Mouse (Mus musculus) limb, embryonic 14.5 days (tissue): ENCODE data around the gene Rgs3. TPM values are rescaled to one million over a fixed set of nuclear protein-coding genes. Genes with fewer than 3 reads are reported as not detected.

Experiments used
- ATAC-seq: fragments of 200-750 bp; cut with Nextera tagmentation; 2 replicates; pipeline ENCODE4 v1.8.0; 2017; ENCODE audit warnings: low read depth, moderate number of reproducible peaks, moderate TSS enrichment; ENCODE audit not compliant: low FRiP score
- DNase-seq: peaks from one replicate; pipeline ENCODE4 v3.0.0-alpha.2; 2015; ENCODE audit warnings: low spot score
- H3K27ac ChIP-seq: fragments of 300-500 bp; sonication (generic); replicated peaks from 2 replicates; pipeline ENCODE4 v1.5.1; 2014; ENCODE audit warnings: low read depth, mild to moderate bottlenecking, low read length, moderate library complexity, mixed read lengths
- H3K27me3 ChIP-seq: fragments of 300-500 bp; sonication (generic); 2 replicates; pipeline ENCODE4 v1.6.1; 2014; ENCODE audit warnings: low read length, mixed read lengths; ENCODE audit not compliant: control insufficient read depth, insufficient read depth
- H3K36me3 ChIP-seq: fragments of 300-500 bp; sonication (generic); 2 replicates; pipeline ENCODE4 v1.6.1; 2014; ENCODE audit warnings: mild to moderate bottlenecking, low read length, moderate library complexity, mixed read lengths; ENCODE audit not compliant: control insufficient read depth, insufficient read depth
- H3K4me1 ChIP-seq: fragments of 300-500 bp; sonication (generic); 2 replicates; pipeline ENCODE4 v1.6.1; 2014; ENCODE audit warnings: antibody characterized with exemption, low read length, mixed read lengths; ENCODE audit not compliant: control insufficient read depth, insufficient read depth
- H3K4me2 ChIP-seq: fragments of 300-500 bp; sonication (generic); replicated peaks from 2 replicates; pipeline ENCODE4 v1.6.1; 2014; ENCODE audit warnings: low read depth, mild to moderate bottlenecking, low read length, moderate library complexity; ENCODE audit not compliant: severe bottlenecking
- H3K4me3 ChIP-seq: fragments of 300-500 bp; sonication (generic); replicated peaks from 2 replicates; pipeline ENCODE4 v1.5.1; 2014; ENCODE audit warnings: low read length
- H3K9ac ChIP-seq: fragments of 300-500 bp; sonication (generic); 2 replicates; pipeline ENCODE4 v1.6.1; 2014; ENCODE audit warnings: mild to moderate bottlenecking, low read depth, low read length, moderate library complexity; ENCODE audit not compliant: severe bottlenecking
- H3K9me3 ChIP-seq: fragments of 300-500 bp; sonication (generic); 2 replicates; pipeline ENCODE4 v1.6.1; 2016; ENCODE audit warnings: low read length; ENCODE audit not compliant: control insufficient read depth
- POLR2A ChIP-seq: fragments of 200-500 bp; IDR thresholded peaks from 2 replicates; pipeline ENCODE4 v1.8.0; 2012; ENCODE audit warnings: inconsistent platforms, mild to moderate bottlenecking, moderate library complexity, borderline replicate concordance; ENCODE audit not compliant: insufficient read depth, insufficient read length; ENCODE audit errors: extremely low read depth
- whole genome bisulfite sequencing: fragments of 180-500 bp; shearing (Covaris S2); extraction: QIAGEN DNeasy Blood & Tissue Kit; methylation state at CpG from one replicate; pipeline ENCODE4 v1.1.7; 2014; 5-methylcytosine and 5-hydroxymethylcytosine counted together
- polyA plus RNA-seq, 2 experiments: library from polyadenylated mRNA; depleted of rRNA in 1 of 2; stranded (reverse) in 1 of 2; unstranded in 1 of 2; fragments of >200 nt; fragmentation: Nextera tagmentation in 1 of 2; extraction: Ambion mirVana in 1 of 2; gene quantifications; 2 replicates each; pipeline versions ENCODE4 v1.2.1 to v1.2.3; 2012 to 2014

The Rgs3 gene
- polyA plus RNA-seq, 2 experiments: 37.6 to 67.6 TPM

DNA sequence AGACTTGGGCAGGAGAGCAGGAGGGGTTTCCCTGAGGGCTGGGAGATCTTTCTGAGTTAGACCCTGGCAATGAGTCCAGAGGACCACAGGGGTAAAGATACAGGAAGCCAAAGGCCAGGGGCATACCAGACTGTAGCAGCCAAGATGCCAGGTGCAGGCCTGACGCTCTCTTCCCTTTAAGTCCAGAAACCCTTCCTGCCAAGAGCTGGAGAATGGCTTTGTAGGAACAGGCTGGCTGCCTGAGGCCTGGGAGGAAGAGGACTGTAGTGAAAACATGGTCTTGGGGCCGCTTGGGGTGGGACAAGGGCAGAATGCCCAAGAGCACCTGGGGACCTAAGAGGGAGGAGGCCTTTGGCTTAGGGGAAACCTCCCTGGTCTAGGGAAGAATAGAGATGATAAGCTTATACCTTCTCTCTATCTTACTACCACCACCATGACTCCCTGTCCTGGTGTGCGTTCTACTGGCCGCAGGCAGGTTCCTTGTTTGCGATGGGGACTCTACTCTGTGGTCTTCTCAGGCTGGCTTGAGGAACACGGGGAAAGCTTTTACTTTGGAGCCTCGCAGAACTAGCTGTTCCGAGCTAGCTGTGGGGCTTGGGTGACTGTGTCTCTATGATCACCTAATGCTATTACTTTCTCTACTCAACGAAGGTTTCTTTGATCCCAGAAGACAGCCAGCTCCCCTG lies 46.4 kb downstream of the Rgs3 start:
- peaks cover 27% of the 10 kb centered on the region for H3K4me1 ChIP-seq
- no peaks in the 10 kb centered on the region; the same call in 1 of the 2 replicates for H3K9me3 ChIP-seq
- ATAC-seq: no peak
- no peak for TF ChIP-seq POLR2A
- H3K27ac ChIP-seq: no peak overlapping the region
- no peak overlapping the region for H3K4me3 ChIP-seq
- no peak overlapping the region for H3K9ac ChIP-seq
- no peaks in the 10 kb centered on the region for H3K27me3 ChIP-seq
- no peak for DNase-seq
- WGBS: 83% methylated on average over 9 of the region's 9 CpGs
- H3K4me2 ChIP-seq: no peak overlapping the region
- no peaks in the 10 kb centered on the region for H3K36me3 ChIP-seq

DNA sequence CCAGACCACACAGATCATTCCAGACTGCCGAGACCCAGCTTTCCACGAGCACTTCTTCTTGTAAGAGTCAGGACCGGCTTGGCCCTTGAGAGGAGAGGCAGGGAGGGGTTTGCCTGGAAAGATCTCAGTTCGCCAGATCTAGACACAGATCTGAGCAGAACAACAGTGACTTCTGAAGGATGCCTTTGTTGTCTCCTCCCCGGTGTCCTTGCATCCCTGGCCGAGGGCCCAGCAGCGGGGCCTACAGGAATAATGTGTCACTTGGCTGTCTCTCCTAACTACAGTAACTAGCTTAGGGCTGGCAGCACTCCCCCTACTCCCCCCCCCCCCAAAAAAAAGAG lies 46.9 kb downstream of the Rgs3 start:
- H3K27ac ChIP-seq: no peak overlapping the region
- peaks cover 27% of the 10 kb centered on the region for H3K4me1 ChIP-seq
- no peak for DNase-seq

DNA sequence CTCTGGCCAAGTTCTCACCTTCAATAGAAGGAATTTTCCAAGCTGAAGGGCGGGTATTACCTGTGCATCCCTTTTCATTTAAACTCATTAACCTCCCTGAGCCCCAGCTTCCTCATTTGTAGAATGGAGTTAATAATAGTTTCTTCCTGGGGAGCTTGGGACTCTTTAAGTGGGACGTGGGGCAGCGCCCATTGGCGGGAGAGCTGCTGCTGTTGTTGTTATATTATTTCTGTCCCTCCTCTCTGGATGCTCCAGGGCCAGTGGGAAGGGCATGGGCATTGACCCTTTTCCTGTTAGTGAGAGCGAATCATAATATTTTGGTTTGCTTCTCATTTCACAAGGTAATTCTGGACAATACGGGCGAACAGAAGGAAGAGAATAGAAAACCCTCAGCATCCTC lies 47.3 kb downstream of the Rgs3 start:
- 62% methylated on average over 7 of the region's 7 CpGs for WGBS
- Histone ChIP-seq H3K4me2 (no peak overlapping the region), H3K4me1 (peaks cover 27% of the 10 kb centered on the region), H3K27ac (no peak overlapping the region), H3K36me3 (no peaks in the 10 kb centered on the region), H3K9me3 (no peaks in the 10 kb centered on the region), H3K27me3 (no peaks in the 10 kb centered on the region), H3K9ac (no peak overlapping the region), H3K4me3 (no peak overlapping the region)
- DNase-seq: no peak
- ATAC-seq: no peak
- TF ChIP-seq POLR2A: no peak

More for the DNA sequence above, 46.9 kb downstream of the Rgs3 start:
- Histone ChIP-seq H3K9ac (no peak overlapping the region), H3K4me3 (no peak overlapping the region), H3K27me3 (no peaks in the 10 kb centered on the region), H3K36me3 (no peaks in the 10 kb centered on the region), H3K9me3 (no peaks in the 10 kb centered on the region), H3K4me2 (no peak overlapping the region)
- ATAC-seq: no peak
- 53% methylated on average over 7 of the region's 7 CpGs for WGBS
- TF ChIP-seq POLR2A: no peak

GRCm38 (mm10) chr4:62607345-62607744 lies 47.7 kb downstream of the Rgs3 start:
- TF ChIP-seq POLR2A: no peak
- H3K4me1 ChIP-seq: peaks cover 27% of the 10 kb centered on the region
- no peak overlapping the region for H3K4me3 ChIP-seq
- H3K27me3 ChIP-seq: no peaks in the 10 kb centered on the region
- H3K9ac ChIP-seq: no peak overlapping the region
- DNase-seq: peak; percentile 28
- no peak overlapping the region for H3K4me2 ChIP-seq
- no peak for ATAC-seq
- H3K27ac ChIP-seq: no peak overlapping the region
- no peaks in the 10 kb centered on the region for H3K36me3 ChIP-seq
- 27% methylated on average over 9 of the region's 9 CpGs for WGBS
- H3K9me3 ChIP-seq: no peaks in the 10 kb centered on the region

DNA sequence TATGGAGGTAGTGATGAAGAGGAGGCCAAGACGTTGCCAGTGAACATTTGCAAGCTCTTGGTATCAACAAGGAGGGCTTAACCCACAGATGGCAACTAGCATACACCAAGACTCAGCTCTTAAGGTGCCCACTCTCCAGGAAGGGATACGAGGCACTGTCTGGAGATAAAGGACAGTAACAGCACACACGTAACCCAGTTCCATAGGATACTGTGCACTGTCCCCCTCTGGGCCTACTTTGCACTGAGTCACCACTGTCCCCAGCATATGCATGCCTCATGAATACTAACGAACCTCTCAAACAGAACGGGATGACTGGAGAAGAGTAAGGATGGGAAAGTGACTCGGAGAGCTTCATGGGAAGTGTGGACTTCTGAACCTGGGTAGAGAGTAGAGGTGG lies 48.2 kb downstream of the Rgs3 start:
- ATAC-seq (no peak), DNase-seq (no peak)
- Histone ChIP-seq H3K4me2 (no peak overlapping the region), H3K4me3 (no peak overlapping the region), H3K27me3 (no peaks in the 10 kb centered on the region), H3K9me3 (no peaks in the 10 kb centered on the region), H3K9ac (no peak overlapping the region), H3K27ac (no peak overlapping the region), H3K4me1 (peaks cover 32% of the 10 kb centered on the region), H3K36me3 (no peaks in the 10 kb centered on the region)
- TF ChIP-seq POLR2A: no peak
- WGBS: 70% methylated on average over 6 of the region's 6 CpGs

GRCm38 (mm10) chr4:62609333-62609732 lies 49.7 kb downstream of the Rgs3 start:
- H3K9me3 ChIP-seq: no peaks in the 10 kb centered on the region
- no peak overlapping the region for H3K4me2 ChIP-seq
- peaks cover 44% of the 10 kb centered on the region for H3K4me1 ChIP-seq
- H3K36me3 ChIP-seq: no peaks in the 10 kb centered on the region
- no peak for TF ChIP-seq POLR2A
- no peak overlapping the region for H3K9ac ChIP-seq
- WGBS: 77% methylated on average over 4 of the region's 4 CpGs
- DNase-seq (no peak), ATAC-seq (no peak)
- no peak overlapping the region for H3K27ac ChIP-seq
- no peaks in the 10 kb centered on the region for H3K27me3 ChIP-seq
- no peak overlapping the region for H3K4me3 ChIP-seq
